Mouse (Mus musculus) kidney, postnatal 0 days (tissue): ENCODE results near the gene Pfkfb4. TPM values are rescaled to one million over a fixed set of nuclear protein-coding genes. Genes with fewer than 3 reads are reported as not detected.

Experiments used
- ATAC-seq: fragments of 200-750 bp; cut with Nextera tagmentation; replicated peaks from 2 replicates; pipeline ENCODE4 v1.8.0; 2017; ENCODE audit warnings: low read depth, moderate number of reproducible peaks, moderate TSS enrichment, moderate library complexity; ENCODE audit not compliant: low FRiP score
- DNase-seq: peaks from one replicate; pipeline ENCODE4 v3.0.0-alpha.2; 2016; ENCODE audit warnings: low spot score
- H3K27ac ChIP-seq: fragments of 300-500 bp; sonication (generic); 2 replicates; pipeline ENCODE4 v1.5.1; 2014; ENCODE audit warnings: mild to moderate bottlenecking
- H3K27me3 ChIP-seq: fragments of 300-500 bp; sonication (generic); 2 replicates; pipeline ENCODE4 v1.6.1; 2014; ENCODE audit warnings: low read length, mixed read lengths; ENCODE audit not compliant: insufficient read depth
- H3K36me3 ChIP-seq: fragments of 300-500 bp; sonication (generic); 2 replicates; pipeline ENCODE4 v1.6.1; 2014; ENCODE audit warnings: low read length, mixed read lengths; ENCODE audit not compliant: insufficient read depth
- H3K4me1 ChIP-seq: fragments of 300-500 bp; sonication (generic); replicated peaks from 2 replicates; pipeline ENCODE4 v1.6.1; 2014; ENCODE audit warnings: antibody characterized with exemption, low read length, mixed read lengths; ENCODE audit not compliant: insufficient read depth
- H3K4me2 ChIP-seq: fragments of 300-500 bp; sonication (generic); 2 replicates; pipeline ENCODE4 v1.6.1; 2014; ENCODE audit warnings: mild to moderate bottlenecking, low read length, moderate library complexity, mixed read lengths
- H3K4me3 ChIP-seq: fragments of 300-500 bp; sonication (generic); replicated peaks from 2 replicates; pipeline ENCODE4 v1.5.1; 2014; ENCODE audit warnings: low read depth, low read length
- H3K9ac ChIP-seq: fragments of 300-500 bp; sonication (generic); 2 replicates; pipeline ENCODE4 v1.6.1; 2014; ENCODE audit warnings: low read depth, low read length
- H3K9me3 ChIP-seq: fragments of 300-500 bp; sonication (generic); replicated peaks from 2 replicates; pipeline ENCODE4 v1.6.1; 2016; ENCODE audit warnings: low read length, inconsistent platforms, mixed read lengths
- CTCF ChIP-seq: IDR thresholded peaks from 2 replicates; pipeline ENCODE4 v1.5.1; 2016; ENCODE audit warnings: antibody characterized with exemption, low read depth, mild to moderate bottlenecking, moderate library complexity
- WGBS: fragments of 180-500 bp; shearing (Covaris S2); extraction: QIAGEN DNeasy Blood & Tissue Kit; methylation state at CpG from one replicate; pipeline ENCODE4 v1.1.7; 2014; 5-methylcytosine and 5-hydroxymethylcytosine counted together
- polyA plus RNA-seq: library from polyadenylated mRNA; unstranded; fragments of >200 nt; fragmentation: Nextera tagmentation; extraction: Ambion mirVana; gene quantifications from 2 replicates; pipeline ENCODE4 v1.2.1, GENCODE M21; 2015

Gene Pfkfb4
- 5.8 and 7.9 TPM in 2 replicates for polyA plus RNA-seq

DNA sequence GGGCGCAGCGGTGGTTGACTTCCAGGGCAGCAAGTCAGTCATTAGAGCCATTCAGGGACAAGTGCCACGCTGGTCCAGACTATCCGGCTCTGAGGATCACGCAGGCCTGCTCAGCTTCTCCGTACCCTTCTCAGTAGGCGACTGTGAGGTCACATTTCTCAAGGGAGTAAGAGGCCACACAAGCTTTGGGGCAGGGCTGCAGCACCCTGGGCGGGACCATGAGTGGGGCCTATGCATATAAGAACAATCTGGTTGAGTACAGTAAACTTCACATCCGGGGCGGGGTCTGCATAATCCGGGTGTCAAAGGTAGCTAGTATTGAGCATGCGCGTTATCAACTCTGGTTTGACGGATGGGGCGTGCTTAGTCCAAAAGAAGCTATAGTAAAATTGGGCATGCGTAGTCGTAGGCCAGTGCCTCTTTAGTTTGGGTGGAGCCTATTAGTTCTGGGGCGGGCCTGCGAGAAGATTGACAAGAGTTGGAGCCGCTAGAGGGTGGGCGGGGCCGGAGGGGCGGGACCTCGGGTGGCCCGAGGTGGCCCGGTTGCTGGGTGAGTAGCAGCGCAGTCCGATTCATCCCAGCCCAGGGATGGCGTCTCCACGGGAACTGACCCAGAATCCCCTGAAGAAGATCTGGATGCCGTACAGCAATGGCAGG, at the start of gene Pfkfb4:
Pfkfb4 (plus strand) TSS at position 351 of the 657 bp plus-strand sequence.
- H3K9me3 ChIP-seq: no peaks in the 10 kb centered on the region
- H3K4me3 ChIP-seq: peak within 1 kb of the TSS; percentile 54
- peak; percentile 93 for ATAC-seq
- peaks cover 19% of the 10 kb centered on the region; the same call in 1 of the 2 replicates for H3K4me1 ChIP-seq
- peak within 1 kb of the TSS; percentile 93 for H3K27ac ChIP-seq
- no peaks in the 10 kb centered on the region for H3K36me3 ChIP-seq
- peak; percentile 5; the same call in 1 of the 2 replicates for TF ChIP-seq CTCF
- peak within 1 kb of the TSS; percentile 88 for H3K4me2 ChIP-seq
- H3K9ac ChIP-seq: peak within 1 kb of the TSS; percentile 62
- DNase-seq: peak; percentile 100
- no peaks in the 10 kb centered on the region for H3K27me3 ChIP-seq
- 2% methylated on average over 31 of the region's 31 CpGs for WGBS

DNA sequence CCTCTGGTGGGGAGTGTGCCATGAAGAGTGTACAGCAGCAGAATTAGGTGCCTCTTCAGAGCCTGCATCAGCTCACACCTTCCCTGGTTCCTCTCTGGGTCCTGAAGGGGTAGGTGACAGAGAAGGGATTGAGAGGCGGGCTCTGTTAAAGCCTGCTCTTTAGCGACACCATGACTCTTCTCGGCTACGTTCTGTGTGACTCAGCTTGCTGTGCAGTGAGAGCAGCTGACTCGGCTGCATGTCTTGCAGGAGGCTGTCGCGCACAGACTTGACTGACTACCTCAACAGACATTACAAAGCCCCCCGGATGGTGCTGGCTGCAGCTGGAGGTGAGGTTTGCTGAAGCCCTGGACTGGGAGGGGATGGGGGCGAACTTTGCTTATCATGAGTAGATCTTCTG, 46.5 kb upstream of the Pfkfb4 start:
- Histone ChIP-seq H3K4me2 (no peak overlapping the region), H3K9me3 (no peaks in the 10 kb centered on the region), H3K4me1 (peaks cover 7% of the 10 kb centered on the region), H3K9ac (no peak overlapping the region), H3K27me3 (no peaks in the 10 kb centered on the region), H3K4me3 (no peak overlapping the region), H3K36me3 (peaks cover 65% of the 10 kb centered on the region), H3K27ac (no peak overlapping the region)
- ATAC-seq (no peak), DNase-seq (no peak)
- TF ChIP-seq CTCF: no peak
- WGBS: 81% methylated on average over 9 of the region's 9 CpGs

DNA sequence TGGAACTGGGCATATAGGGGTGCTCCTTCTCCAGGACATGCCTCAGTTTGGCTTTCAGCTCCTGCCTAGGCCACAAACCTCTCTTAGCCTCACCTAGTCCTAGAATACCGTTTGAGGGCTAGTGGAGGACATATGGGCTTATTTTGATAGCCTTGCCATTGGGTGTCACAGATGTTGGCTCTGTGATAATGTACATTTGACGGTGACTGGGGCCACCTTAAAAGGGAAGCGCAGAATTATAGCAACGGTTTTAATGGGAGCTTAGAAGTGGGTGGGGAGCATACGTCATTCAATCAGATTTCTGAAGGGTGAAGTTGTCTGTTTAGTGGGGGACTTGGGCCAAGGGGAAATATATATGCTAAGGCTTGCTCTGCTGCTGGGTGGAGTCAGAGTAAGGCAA, 46.0 kb upstream of the Pfkfb4 start:
- H3K27me3 ChIP-seq: no peaks in the 10 kb centered on the region
- no peak overlapping the region for H3K4me3 ChIP-seq
- no peak for TF ChIP-seq CTCF
- WGBS: 80% methylated on average over 5 of the region's 5 CpGs
- DNase-seq: no peak
- no peak for ATAC-seq
- H3K4me2 ChIP-seq: no peak overlapping the region
- H3K36me3 ChIP-seq: peaks cover 65% of the 10 kb centered on the region
- no peak overlapping the region for H3K27ac ChIP-seq
- H3K9ac ChIP-seq: no peak overlapping the region
- no peaks in the 10 kb centered on the region for H3K9me3 ChIP-seq
- peaks cover 7% of the 10 kb centered on the region for H3K4me1 ChIP-seq

DNA sequence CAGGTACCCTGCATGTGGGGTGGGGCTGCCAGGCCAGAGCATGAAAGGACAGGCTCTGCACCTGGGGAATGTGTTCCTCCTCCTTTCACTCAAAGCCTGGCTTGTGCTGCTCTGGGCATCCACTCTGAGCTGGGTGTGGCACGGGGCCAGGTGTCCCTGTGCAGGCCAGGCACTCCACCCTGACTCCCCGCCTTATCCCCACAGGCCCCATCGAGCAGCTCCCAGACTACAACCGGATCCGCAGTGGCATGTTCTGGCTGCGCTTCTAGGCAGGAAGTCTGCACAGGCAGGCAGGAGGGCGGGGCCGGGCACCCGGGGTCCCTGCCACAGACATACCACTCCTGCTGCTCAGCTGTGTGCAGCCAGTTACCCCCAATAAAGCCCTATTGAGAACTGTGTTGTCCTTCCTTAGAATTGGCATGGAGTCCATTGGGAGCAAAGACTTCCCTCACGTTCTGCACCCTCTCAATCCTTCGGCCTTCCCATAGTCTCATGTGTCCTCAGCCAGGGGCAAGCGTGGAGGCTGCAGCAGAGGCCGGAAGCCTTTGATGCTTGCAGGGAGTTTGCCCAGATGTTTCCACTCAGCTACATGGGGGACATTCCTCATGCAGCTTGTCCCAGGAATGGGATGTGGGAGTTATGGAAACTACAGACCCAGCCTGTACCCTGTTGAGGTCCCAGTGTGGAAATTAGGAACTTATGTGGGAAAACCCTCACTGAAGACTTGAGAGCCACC, 42.2 kb upstream of the Pfkfb4 start:
- no peaks in the 10 kb centered on the region for H3K27me3 ChIP-seq
- no peak for TF ChIP-seq CTCF
- H3K9ac ChIP-seq: no peak overlapping the region
- DNase-seq (peak; percentile 87), ATAC-seq (peak; percentile 55)
- H3K4me2 ChIP-seq: no peak overlapping the region
- no peak overlapping the region for H3K4me3 ChIP-seq
- H3K9me3 ChIP-seq: no peaks in the 10 kb centered on the region
- H3K36me3 ChIP-seq: peaks cover 42% of the 10 kb centered on the region
- 51% methylated on average over 13 of the region's 13 CpGs for WGBS
- H3K27ac ChIP-seq: peak overlapping the region; percentile 75
- H3K4me1 ChIP-seq: peaks cover 14% of the 10 kb centered on the region

DNA sequence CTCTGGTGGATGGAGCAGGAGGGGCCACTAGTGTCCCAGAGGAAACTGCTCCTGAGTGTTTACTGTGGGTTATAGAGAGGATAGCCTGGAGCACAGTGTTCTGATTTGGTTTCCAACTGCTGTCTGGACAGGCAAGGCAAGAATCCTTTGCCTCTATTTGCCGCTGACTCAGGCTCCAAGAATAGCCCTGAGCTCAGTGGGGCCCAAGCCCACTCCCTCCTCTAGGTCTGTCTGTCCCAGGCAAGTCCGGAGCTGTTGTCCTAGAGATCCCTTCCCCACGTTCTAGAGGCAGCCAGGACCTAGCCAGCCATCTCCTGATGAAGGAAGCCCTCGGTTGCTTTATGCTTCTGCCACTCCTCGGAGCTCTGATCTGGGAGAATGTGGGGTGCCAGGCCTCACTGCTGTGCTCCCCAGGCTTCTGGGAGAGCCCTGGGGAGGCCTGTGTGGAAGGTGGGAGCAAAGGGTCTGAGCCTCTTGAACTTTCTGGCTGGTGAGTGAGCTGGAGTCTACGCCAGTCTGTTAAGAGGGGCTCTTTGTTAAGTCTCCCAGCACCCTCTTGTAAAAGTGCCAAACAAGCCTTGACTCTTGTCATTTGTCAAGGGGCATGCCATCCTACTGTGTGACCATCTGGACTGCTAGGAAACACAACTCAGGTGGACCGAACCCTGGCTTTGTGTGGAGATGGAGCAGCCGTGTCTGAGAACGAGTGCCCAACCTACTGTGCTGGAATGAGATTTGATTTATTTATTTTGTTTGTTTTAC, 41.4 kb upstream of the Pfkfb4 start:
- peaks cover 38% of the 10 kb centered on the region for H3K36me3 ChIP-seq
- WGBS: 82% methylated on average over 9 of the region's 9 CpGs
- peak; percentile 9; the same call in 1 of the 2 replicates for ATAC-seq
- H3K27me3 ChIP-seq: no peaks in the 10 kb centered on the region
- no peak overlapping the region for H3K4me3 ChIP-seq
- no peaks in the 10 kb centered on the region for H3K9me3 ChIP-seq
- peaks cover 14% of the 10 kb centered on the region for H3K4me1 ChIP-seq
- no peak for TF ChIP-seq CTCF
- peak overlapping the region; percentile 75 for H3K27ac ChIP-seq
- no peak overlapping the region for H3K4me2 ChIP-seq
- no peak for DNase-seq
- no peak overlapping the region for H3K9ac ChIP-seq

DNA sequence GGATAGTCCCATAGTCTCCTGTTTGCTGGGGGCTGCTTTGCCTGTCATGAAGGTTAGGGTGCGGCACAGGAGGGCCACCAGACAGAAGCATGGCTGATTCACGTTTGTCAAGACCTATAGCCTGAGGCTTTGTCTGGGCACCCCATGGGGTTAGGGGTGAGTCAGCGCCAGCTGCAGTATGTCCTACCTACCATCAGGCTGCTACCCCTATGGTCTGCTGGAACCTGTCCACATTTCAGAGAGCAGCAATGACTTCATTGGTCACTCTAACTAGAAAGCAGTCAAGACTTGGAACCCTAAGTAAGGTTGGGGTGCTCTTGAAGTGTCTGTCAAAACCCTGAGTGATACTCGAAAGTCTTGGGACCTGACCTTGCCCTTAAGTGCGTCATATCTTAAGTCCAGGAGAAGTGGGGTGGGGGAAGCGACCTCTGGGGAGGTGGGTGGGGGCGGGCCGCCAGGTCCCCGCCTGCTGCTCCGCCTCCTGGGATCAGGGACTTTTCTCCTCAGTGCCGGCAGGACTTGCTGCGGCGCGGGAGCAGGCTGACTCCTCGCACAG, 38.4 kb upstream of the Pfkfb4 start, which contains the start of gene Col7a1:
Col7a1 (plus strand) TSS at position 506 of the 556 bp plus-strand sequence.
- H3K27ac ChIP-seq: no peak within 1 kb of the TSS
- DNase-seq: no peak
- H3K4me2 ChIP-seq: peak within 1 kb of the TSS; percentile 29
- H3K9ac ChIP-seq: no peak within 1 kb of the TSS
- 0 out of 2 replicates have a peak within 1 kb of the TSS, but pooled peaks have one; percentile 0 for H3K4me3 ChIP-seq
- H3K27me3 ChIP-seq: no peaks in the 10 kb centered on the region
- no peak for ATAC-seq
- WGBS: 12% methylated on average over 15 of the region's 15 CpGs
- H3K4me1 ChIP-seq: peaks cover 14% of the 10 kb centered on the region
- peaks cover 11% of the 10 kb centered on the region for H3K36me3 ChIP-seq
- TF ChIP-seq CTCF: no peak
- no peaks in the 10 kb centered on the region for H3K9me3 ChIP-seq
